Mouse (Mus musculus): ENCODE measurements around the gene Chchd3. TPM values are rescaled to one million over a fixed set of nuclear protein-coding genes. Genes with fewer than 3 reads are reported as not detected.

Gene Chchd3
- polyA plus RNA-seq, 1 experiment from 2014 or later = 139 TPM

GRCm38 (mm10) chr6:32949702-32950101, 110.4 kb downstream of the Chchd3 start:
- Histone ChIP-seq H3K4me1 (peaks cover 3% of the 10 kb centered on the region; the same call in 1 of the 2 replicates), H3K27me3 (ENCODE audit: insufficient read depth, poor library complexity, severe bottlenecking) (no peaks in the 10 kb centered on the region), H3K27ac (no peak overlapping the region), H3K4me3 (no peak overlapping the region), H3K9me3 (no peaks in the 10 kb centered on the region), H3K36me3 (no peaks in the 10 kb centered on the region)
- WGBS = 92% methylated on average over 3 of the region's 3 CpGs
- DNase-seq (ENCODE audit: low spot score) = no peak

GRCm38 (mm10) chr6:32947225-32947624, 112.8 kb downstream of the Chchd3 start:
- Histone ChIP-seq H3K36me3 (no peaks in the 10 kb centered on the region), H3K4me3 (no peak overlapping the region), H3K27ac (no peak overlapping the region), H3K4me1 (peaks cover 3% of the 10 kb centered on the region; the same call in 1 of the 2 replicates), H3K9me3 (no peaks in the 10 kb centered on the region), H3K27me3 (ENCODE audit: insufficient read depth, poor library complexity, severe bottlenecking) (no peaks in the 10 kb centered on the region)
- 52% methylated on average over 6 of the region's 6 CpGs for WGBS
- DNase-seq (ENCODE audit: low spot score) = no peak

GRCm38 (mm10) chr6:32944956-32945355, 115.1 kb downstream of the Chchd3 start:
- Histone ChIP-seq H3K27ac (no peak overlapping the region), H3K27me3 (ENCODE audit: insufficient read depth, poor library complexity, severe bottlenecking) (no peaks in the 10 kb centered on the region), H3K36me3 (no peaks in the 10 kb centered on the region), H3K4me3 (no peak overlapping the region), H3K9me3 (no peaks in the 10 kb centered on the region), H3K4me1 (peaks cover 14% of the 10 kb centered on the region)
- WGBS = 94% methylated on average over 1 of the region's 1 CpGs
- no peak for DNase-seq (ENCODE audit: low spot score)

GRCm38 (mm10) chr6:32943651-32944050, 116.4 kb downstream of the Chchd3 start:
- 91% methylated on average over 4 of the region's 4 CpGs for WGBS
- no peaks in the 10 kb centered on the region for H3K27me3 ChIP-seq (ENCODE audit: insufficient read depth, poor library complexity, severe bottlenecking)
- DNase-seq (ENCODE audit: low spot score) = no peak
- peaks cover 15% of the 10 kb centered on the region for H3K4me1 ChIP-seq
- H3K4me3 ChIP-seq = no peak overlapping the region
- H3K36me3 ChIP-seq = no peaks in the 10 kb centered on the region
- no peak overlapping the region for H3K27ac ChIP-seq
- no peaks in the 10 kb centered on the region for H3K9me3 ChIP-seq

- H3K27ac ChIP-seq = no peak overlapping the region
- 20% methylated on average over 11 of the region's 11 CpGs for WGBS
- no peaks in the 10 kb centered on the region for H3K9me3 ChIP-seq
- no peaks in the 10 kb centered on the region for H3K27me3 ChIP-seq (ENCODE audit: insufficient read depth, poor library complexity, severe bottlenecking)
- DNase-seq (ENCODE audit: low spot score) = no peak
- H3K36me3 ChIP-seq = no peaks in the 10 kb centered on the region
- H3K4me1 ChIP-seq = peaks cover 23% of the 10 kb centered on the region
- H3K4me3 ChIP-seq = peak overlapping the region; percentile 5; the same call in 1 of the 2 replicates
These were observed 119.8 kb downstream of the Chchd3 start for GRCm38 (mm10) chr6:32940299-32940698.

GRCm38 (mm10) chr6:32937643-32938042, 122.4 kb downstream of the Chchd3 start:
- Histone ChIP-seq H3K27me3 (ENCODE audit: insufficient read depth, poor library complexity, severe bottlenecking) (no peaks in the 10 kb centered on the region), H3K4me3 (no peak overlapping the region), H3K36me3 (no peaks in the 10 kb centered on the region), H3K9me3 (no peaks in the 10 kb centered on the region), H3K27ac (no peak overlapping the region), H3K4me1 (peaks cover 23% of the 10 kb centered on the region)
- WGBS = 88% methylated on average over 1 of the region's 1 CpGs
- DNase-seq (ENCODE audit: low spot score) = no peak

- Histone ChIP-seq H3K27ac (no peak overlapping the region), H3K4me1 (peaks cover 23% of the 10 kb centered on the region), H3K27me3 (ENCODE audit: insufficient read depth, poor library complexity, severe bottlenecking) (no peaks in the 10 kb centered on the region)
These were observed 123.3 kb downstream of the Chchd3 start for GRCm38 (mm10) chr6:32936794-32937193.

GRCm38 (mm10) chr6:32936365-32936764, 123.7 kb downstream of the Chchd3 start:
- no peak overlapping the region for H3K4me3 ChIP-seq
- no peaks in the 10 kb centered on the region for H3K9me3 ChIP-seq
- peaks cover 20% of the 10 kb centered on the region for H3K4me1 ChIP-seq
- no peaks in the 10 kb centered on the region for H3K27me3 ChIP-seq (ENCODE audit: insufficient read depth, poor library complexity, severe bottlenecking)
- no peaks in the 10 kb centered on the region for H3K36me3 ChIP-seq
- no peak overlapping the region for H3K27ac ChIP-seq
- 60% methylated on average over 2 of the region's 2 CpGs for WGBS
- DNase-seq (ENCODE audit: low spot score) = no peak

More at GRCm38 (mm10) chr6:32936794-32937193, 123.3 kb downstream of the Chchd3 start:
- WGBS = 84% methylated on average over 3 of the region's 3 CpGs
- no peak for DNase-seq (ENCODE audit: low spot score)
- Histone ChIP-seq H3K4me3 (no peak overlapping the region), H3K9me3 (no peaks in the 10 kb centered on the region), H3K36me3 (no peaks in the 10 kb centered on the region)

GRCm38 (mm10) chr6:32935576-32935975, 124.5 kb downstream of the Chchd3 start:
- H3K27me3 ChIP-seq (ENCODE audit: insufficient read depth, poor library complexity, severe bottlenecking) = no peaks in the 10 kb centered on the region
- H3K4me1 ChIP-seq = peaks cover 15% of the 10 kb centered on the region
- no peak overlapping the region for H3K4me3 ChIP-seq
- no peaks in the 10 kb centered on the region for H3K36me3 ChIP-seq
- H3K9me3 ChIP-seq = no peaks in the 10 kb centered on the region
- no peak overlapping the region for H3K27ac ChIP-seq
- DNase-seq (ENCODE audit: low spot score) = no peak
- WGBS = 80% methylated on average over 5 of the region's 5 CpGs

- H3K4me1 ChIP-seq = peaks cover 6% of the 10 kb centered on the region
- no peaks in the 10 kb centered on the region for H3K27me3 ChIP-seq (ENCODE audit: insufficient read depth, poor library complexity, severe bottlenecking)
- no peak overlapping the region for H3K27ac ChIP-seq
- H3K9me3 ChIP-seq = no peaks in the 10 kb centered on the region
- H3K4me3 ChIP-seq = no peak overlapping the region
- WGBS = 74% methylated on average over 11 of the region's 11 CpGs
- no peak for DNase-seq (ENCODE audit: low spot score)
- no peaks in the 10 kb centered on the region for H3K36me3 ChIP-seq
These were observed 128.8 kb downstream of the Chchd3 start for GRCm38 (mm10) chr6:32931106-32931770.

GRCm38 (mm10) chr6:32922391-32922790, 137.7 kb downstream of the Chchd3 start:
- Histone ChIP-seq H3K27me3 (ENCODE audit: insufficient read depth, poor library complexity, severe bottlenecking) (no peaks in the 10 kb centered on the region), H3K36me3 (peaks cover 2% of the 10 kb centered on the region), H3K27ac (no peak overlapping the region), H3K9me3 (no peaks in the 10 kb centered on the region), H3K4me1 (no peaks in the 10 kb centered on the region), H3K4me3 (no peak overlapping the region)
- no peak for DNase-seq (ENCODE audit: low spot score)
- 78% methylated on average over 1 of the region's 1 CpGs for WGBS

GRCm38 (mm10) chr6:32920091-32920490, 140.0 kb downstream of the Chchd3 start:
- no peak for DNase-seq (ENCODE audit: low spot score)
- 60% methylated on average over 2 of the region's 2 CpGs for WGBS
- Histone ChIP-seq H3K9me3 (no peaks in the 10 kb centered on the region), H3K27me3 (ENCODE audit: insufficient read depth, poor library complexity, severe bottlenecking) (no peaks in the 10 kb centered on the region), H3K36me3 (peaks cover 7% of the 10 kb centered on the region), H3K4me3 (no peak overlapping the region), H3K4me1 (no peaks in the 10 kb centered on the region), H3K27ac (no peak overlapping the region)

- Histone ChIP-seq H3K4me1 (no peaks in the 10 kb centered on the region), H3K4me3 (no peak overlapping the region), H3K9me3 (no peaks in the 10 kb centered on the region), H3K27me3 (ENCODE audit: insufficient read depth, poor library complexity, severe bottlenecking) (no peaks in the 10 kb centered on the region), H3K27ac (no peak overlapping the region), H3K36me3 (no peaks in the 10 kb centered on the region)
- DNase-seq (ENCODE audit: low spot score) = no peak
- WGBS = 93% methylated on average over 2 of the region's 2 CpGs
These were observed 149.4 kb downstream of the Chchd3 start for GRCm38 (mm10) chr6:32910692-32911091.

GRCm38 (mm10) chr6:32899061-32899460, 161.0 kb downstream of the Chchd3 start:
- DNase-seq (ENCODE audit: low spot score) = no peak
- H3K27me3 ChIP-seq (ENCODE audit: insufficient read depth, poor library complexity, severe bottlenecking) = no peaks in the 10 kb centered on the region
- H3K27ac ChIP-seq = no peak overlapping the region
- H3K4me1 ChIP-seq = no peaks in the 10 kb centered on the region
- no peaks in the 10 kb centered on the region for H3K9me3 ChIP-seq
- no peaks in the 10 kb centered on the region for H3K36me3 ChIP-seq
- WGBS = 88% methylated on average over 4 of the region's 4 CpGs
- no peak overlapping the region for H3K4me3 ChIP-seq
